Mouse (Mus musculus): ENCODE data around the gene Psma2. TPM values are rescaled to one million over a fixed set of nuclear protein-coding genes. Genes with fewer than 3 reads are reported as not detected.

Gene Psma2
- total RNA-seq (2021): 100 to 1,000 TPM; 104 to 113 TPM
- long read RNA-seq, experiment 1, transcript Psma2-201 (8 exons, 2,911 nt): major isoform, 263 of 279 reads
- long read RNA-seq, experiment 1, partial matches to known transcripts: 12 of 279 reads
- long read RNA-seq, experiment 1, other reads (novel, unspliced or antisense): 4 of 279 reads
- long read RNA-seq, experiment 2, transcript Psma2-201 (8 exons, 2,911 nt): major isoform, 94 of 99 reads
- long read RNA-seq, experiment 2, partial matches to known transcripts: 4 of 99 reads
- long read RNA-seq, experiment 2, other reads (novel, unspliced or antisense): 1 of 99 reads

DNA sequence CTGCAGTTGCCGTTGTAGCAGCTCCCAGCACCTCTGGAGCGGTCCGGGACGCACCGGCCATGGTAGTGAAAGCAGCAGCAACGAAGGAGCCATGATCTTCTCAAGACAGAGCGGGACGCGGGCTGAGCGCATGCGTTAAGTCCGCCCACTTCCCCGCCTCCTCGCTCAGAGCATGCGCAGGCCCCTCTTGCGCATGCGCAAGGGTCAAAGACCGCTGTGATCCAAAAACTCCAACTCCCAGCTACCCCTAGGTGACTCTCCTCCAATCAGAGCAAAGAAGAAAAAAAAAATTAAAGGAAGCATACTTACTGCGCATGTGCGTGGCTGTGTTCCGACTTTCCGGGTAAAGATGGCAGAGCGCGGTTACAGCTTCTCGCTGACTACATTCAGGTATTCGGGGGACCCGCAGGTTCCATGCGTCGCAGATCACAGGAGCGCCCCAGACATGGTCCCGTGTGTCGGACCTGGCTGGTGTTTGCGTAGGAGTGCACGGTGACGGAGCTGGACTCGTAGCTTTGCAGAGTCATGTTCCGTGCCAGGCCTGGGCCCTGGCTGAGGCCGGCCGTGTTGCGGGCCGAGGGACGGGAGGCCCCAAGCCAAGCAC is at the start of gene Psma2, which contains the start of gene Mrpl32:
TSS of gene Psma2 (plus strand) at position 315 of the 604 bp plus-strand sequence.
TSS of gene Mrpl32 (minus strand) at position 240 of the 604 bp plus-strand sequence.
- DNase-seq: peak; percentile 95 to 97

DNA sequence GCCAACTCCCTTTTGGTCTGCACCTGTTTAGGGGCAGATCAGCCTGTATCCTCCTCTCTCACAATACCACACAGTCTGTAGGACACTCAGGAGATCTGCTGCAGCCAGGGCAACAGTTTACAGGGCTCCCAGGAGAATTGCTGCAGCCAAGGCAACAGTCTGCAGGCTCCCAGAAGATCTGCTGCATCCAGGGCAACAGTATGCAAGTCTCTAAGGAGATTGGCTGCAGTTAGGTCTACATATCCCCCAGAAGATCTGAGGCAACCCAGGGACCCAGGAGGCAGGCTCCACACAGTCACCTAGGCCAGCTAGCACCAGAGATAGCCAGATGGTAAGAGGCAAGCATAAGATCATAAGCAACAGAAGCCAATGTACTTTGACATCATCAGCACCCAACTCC is 38.9 kb upstream of the Psma2 start:
- DNase-seq: no peak

GRCm38 (mm10) chr13:14580392-14580791 is 32.6 kb upstream of the Psma2 start:
- no peak for DNase-seq

GRCm38 (mm10) chr13:14602744-14603143 is 10.3 kb upstream of the Psma2 start:
- no peak for DNase-seq

GRCm38 (mm10) chr13:14607616-14608015 is 5.4 kb upstream of the Psma2 start:
- no peak for DNase-seq

DNA sequence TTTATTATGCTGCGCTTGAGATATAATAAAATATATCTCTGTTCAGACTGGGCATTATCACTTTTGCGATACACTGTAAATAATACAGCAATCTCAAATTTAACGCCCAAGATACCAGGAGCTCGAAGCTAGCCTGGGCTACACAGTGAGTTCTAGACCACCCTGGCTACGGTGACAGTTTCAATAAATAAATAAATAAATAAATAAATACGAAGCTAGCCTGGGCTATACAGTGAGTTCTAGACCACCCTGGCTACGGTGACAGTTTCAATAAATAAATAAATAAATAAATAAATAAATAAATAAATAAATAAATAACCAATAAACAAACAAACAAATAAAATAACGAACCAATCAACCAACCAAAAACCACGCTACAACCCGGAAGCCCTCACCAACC is 577 bp upstream of the Psma2 start:
- DNase-seq: no peak

DNA sequence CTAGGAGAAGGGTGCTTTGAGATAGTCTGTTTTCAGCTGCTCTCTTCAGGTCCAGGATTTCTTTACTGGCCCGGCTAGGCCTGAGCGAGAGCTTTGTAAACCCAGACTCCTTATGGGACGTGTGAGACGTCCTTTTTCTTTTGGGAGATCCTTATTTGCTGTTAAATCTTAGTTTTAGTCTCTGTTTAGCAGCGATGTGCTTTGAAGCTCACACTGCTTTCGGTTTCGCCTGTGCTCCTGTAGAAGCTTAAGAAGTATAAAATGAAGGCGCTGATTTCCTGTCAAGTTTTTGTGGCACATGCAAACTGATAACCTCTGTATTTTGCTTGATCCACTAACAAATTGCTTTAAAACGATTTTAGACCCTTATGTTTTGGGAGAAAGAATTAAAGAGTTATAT is 513 bp downstream of the Psma2 start:
- no peak for DNase-seq

DNA sequence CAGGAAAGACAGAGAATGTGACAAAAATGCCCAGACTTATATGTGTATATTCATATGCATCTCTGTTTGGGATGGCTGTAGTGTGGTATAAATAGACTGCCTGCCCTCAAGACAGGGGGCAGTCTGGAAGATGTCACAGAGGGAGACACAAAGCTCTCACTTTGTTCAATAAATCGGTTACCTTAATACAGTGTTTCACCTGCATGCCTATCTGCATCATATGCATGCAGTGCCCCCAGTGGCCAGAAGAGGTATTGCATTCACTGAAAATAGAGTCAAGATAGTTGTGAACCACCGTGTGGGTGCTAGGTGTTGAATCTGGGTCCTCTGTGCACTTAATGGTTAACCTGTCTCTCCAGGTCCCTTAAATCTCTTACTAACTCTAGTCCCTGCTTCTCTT is 5.7 kb downstream of the Psma2 start:
- peak; percentile 38 to 73 for DNase-seq

GRCm38 (mm10) chr13:14629726-14630641 is 16.9 kb downstream of the Psma2 start, which contains the start of gene AW209491:
TSS of gene AW209491 (plus strand) at chr13:14630154.
- DNase-seq: peak; percentile 99

DNA sequence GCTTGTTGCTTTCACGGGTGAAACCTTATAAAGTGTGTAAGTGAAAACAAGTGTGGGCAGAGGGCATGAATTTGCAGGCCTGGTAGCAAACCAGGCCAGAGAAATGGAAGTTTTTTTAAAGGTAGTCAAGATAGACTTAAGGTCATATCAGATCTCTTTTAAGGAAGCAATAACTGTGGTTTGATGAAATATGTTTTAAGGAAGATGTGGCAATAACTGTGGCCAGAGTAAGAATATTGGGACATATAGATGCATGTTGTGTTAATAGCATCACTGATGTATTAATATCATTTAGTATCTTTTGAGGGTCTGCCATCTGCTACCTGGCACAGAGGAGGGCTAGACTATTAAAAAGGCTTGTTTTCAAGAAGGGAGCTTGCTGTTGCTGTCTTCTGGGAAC is 27.0 kb downstream of the Psma2 start:
- no peak for DNase-seq

GRCm38 (mm10) chr13:14649301-14649700 is 36.3 kb downstream of the Psma2 start:
- DNase-seq: peak in 1 of 2 experiments; percentile 25

- DNase-seq: no peak
Observed at GRCm38 (mm10) chr13:14667107-14667506, 54.1 kb downstream of the Psma2 start.

DNA sequence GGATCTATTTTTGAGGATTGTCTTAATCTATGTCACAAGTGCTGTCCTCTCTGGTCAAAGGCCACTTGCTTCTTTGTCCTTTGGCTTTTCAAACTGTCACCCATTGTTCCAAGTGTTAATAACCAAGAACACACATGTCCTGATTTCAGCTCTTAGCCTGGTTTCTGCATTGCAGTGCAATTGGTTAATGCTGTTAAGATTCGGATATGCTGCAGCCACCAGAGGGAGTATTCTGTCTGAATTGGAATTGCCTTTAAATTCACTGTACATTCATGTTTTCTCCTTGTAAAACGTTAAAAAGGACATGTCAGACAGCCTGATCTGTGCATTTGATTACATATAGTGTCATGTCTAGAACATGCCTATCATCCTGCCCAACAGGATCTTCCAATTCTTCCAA is 57.3 kb downstream of the Psma2 start:
- DNase-seq: no peak

DNA sequence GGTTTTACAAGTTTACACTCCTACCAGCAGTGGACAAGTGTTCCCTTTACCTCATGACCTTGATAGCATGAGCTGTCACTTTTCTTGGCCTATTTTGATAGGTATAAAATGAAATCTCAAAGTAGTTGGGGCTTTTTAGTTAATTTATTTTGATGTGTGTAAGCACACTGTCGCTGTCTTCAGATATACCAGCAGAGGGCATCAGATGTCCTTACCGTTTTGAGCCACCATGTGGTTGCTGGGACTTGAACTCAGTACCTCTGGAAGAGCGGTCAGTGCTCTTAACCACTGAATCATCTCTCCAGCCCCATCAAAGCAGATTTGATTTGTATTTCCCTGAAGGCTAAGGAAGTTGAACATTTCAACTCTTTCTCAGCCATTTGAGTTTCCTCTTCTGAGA is 75.9 kb downstream of the Psma2 start:
- no peak for DNase-seq

- peak in 1 of 2 experiments; percentile 2 for DNase-seq
Observed at GRCm38 (mm10) chr13:14716801-14717200, 103.8 kb downstream of the Psma2 start.

GRCm38 (mm10) chr13:14717755-14718154 is 104.7 kb downstream of the Psma2 start:
- no peak for DNase-seq

Other genes starting within 250 kb of the Psma2 start
- gene Hecw1, start 90.0 kb upstream of the Psma2 start, total RNA-seq (2021): under 1 TPM in 1 of 2 experiments, not detected in 1; 0.03 TPM
- gene Mrpl32, start 75 bp upstream of the Psma2 start, total RNA-seq (2021): 10 to 100 TPM; 60.2 to 66.1 TPM
- 10 to 100 TPM; 19.2 to 19.5 TPM for gene AW209491, start 16.9 kb downstream of the Psma2 start, total RNA-seq (2021)

Measured in adrenal gland, postnatal 36 days (tissue).